Mouse (Mus musculus) stomach, postnatal 0 days (tissue): Measurements from ENCODE around the gene Gm1043.

ENCODE experiments used
- CTCF ChIP-seq: IDR thresholded peaks from 2 replicates; pipeline ENCODE4 v1.5.1; 2016; ENCODE audit warnings: antibody characterized with exemption, low read depth, mild to moderate bottlenecking, moderate library complexity
- EP300 ChIP-seq: optimal IDR thresholded peaks from 2 replicates; pipeline ENCODE3; 2016; ENCODE audit warnings: antibody characterized with exemption

- TF ChIP-seq CTCF (no peak), EP300 (no peak)
Measured at GRCm38 (mm10) chr5:37112389-37112788, 27.2 kb downstream of the Gm1043 start.
